In the genomic region with DNA sequence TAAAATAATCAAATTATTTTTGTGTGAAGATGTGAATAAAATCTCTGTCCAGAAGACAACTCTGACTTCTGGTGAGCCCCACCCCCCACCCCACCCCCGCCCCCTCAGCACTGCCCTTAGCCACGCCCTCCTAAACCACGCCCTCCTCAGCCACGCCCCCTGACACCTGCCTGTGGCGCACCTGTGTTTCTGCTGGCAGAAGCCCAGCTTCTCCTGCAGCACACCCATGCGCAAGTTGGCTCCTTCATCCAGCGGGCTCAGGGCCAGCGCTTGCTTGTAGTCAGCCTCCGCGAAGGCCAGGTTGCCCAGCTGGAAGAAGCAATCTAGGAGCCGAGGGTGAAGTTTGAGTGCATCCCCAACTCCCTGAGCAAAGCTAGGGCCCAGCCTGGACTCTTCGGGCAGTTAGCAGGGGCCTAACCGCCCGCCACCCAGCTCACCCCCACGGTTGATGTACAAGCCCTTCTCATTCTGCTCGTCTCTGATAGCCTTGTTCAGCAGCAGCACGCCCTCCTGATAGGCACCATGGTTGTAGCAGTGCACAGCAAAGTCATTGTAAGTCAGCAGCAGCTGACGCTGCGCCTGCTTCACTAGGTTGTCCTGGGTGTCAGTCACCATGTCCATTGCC, we compare ENCODE assay signal across 13 mouse cellular contexts. TPM values are rescaled to one million over a fixed set of nuclear protein-coding genes. Genes with fewer than 3 reads are reported as not detected.
DNase-seq lines count a peak whose midpoint lies in the region; ATAC-seq and TF ChIP-seq lines count a peak whose summit lies in the region.
"Had no signal": no experiment of that assay in that cellular context is flagged by ENCODE, and none has a peak within 500 bp of the region (broad histone marks: within the 10 kb centered on the region; RNA-seq: fewer than 3 reads in every experiment).

No protein-coding gene starts in this region.

- H3K4me1 ChIP-seq in liver, embryonic 14.5 days (replicated peaks; ENCODE audit: control insufficient read depth in 2 of 2, insufficient read depth in 2 of 2, low read length in 1 of 2), result peaks cover 0 to 11% of the 10 kb centered on the region in 2 experiments; a peak in 3 of 4 replicates
- H3K4me1 ChIP-seq: embryonic facial prominence, embryonic 13.5 days had no signal

- H3K4me3 ChIP-seq in liver, embryonic 14.5 days (ENCODE audit: insufficient read depth in 1 of 2, low read depth in 2 of 2, low read length in 2 of 2), result no peak overlapping the region
- H3K4me3 ChIP-seq: embryonic facial prominence, embryonic 13.5 days had no signal

- no peaks in the 10 kb centered on the region for H3K27me3 ChIP-seq in liver, embryonic 14.5 days (ENCODE audit: control insufficient read depth, insufficient read depth, low read length)
- H3K27me3 ChIP-seq: embryonic facial prominence, embryonic 13.5 days had no signal

- H3K4me2 ChIP-seq in liver, embryonic 14.5 days (ENCODE audit: low read depth), result peak overlapping the region; percentile 23; the same call in 1 of the 2 replicates
- H3K4me2 ChIP-seq: embryonic facial prominence, embryonic 13.5 days; heart, embryonic 11.5 days had no signal

- no peak for TF ChIP-seq CTCF in liver, embryonic 14.5 days (IDR thresholded peaks at IDR 0.05; ENCODE audit: low read depth)

- H3K9ac ChIP-seq in liver, embryonic 14.5 days (replicated peaks), result no peak overlapping the region
- H3K9ac ChIP-seq: embryonic facial prominence, embryonic 13.5 days had no signal

- ATAC-seq in liver, embryonic 14.5 days (ENCODE audit: insufficient read depth), result peak; percentile 79
- ATAC-seq: midbrain, embryonic 16.5 days had no signal

- peak; percentile 57 to 64 for DNase-seq in cerebellum, adult 18-20 months
- DNase-seq in cerebellum, adult 11-12 months, result no peak
- peak; percentile 64 for DNase-seq in thymus, postnatal 4 days
- no peak for DNase-seq in thymus, postnatal 10 days (ENCODE audit: low spot score in 2 of 2)
- DNase-seq in liver, embryonic 14.5 days (ENCODE audit: low read depth in 3 of 3, low spot score in 3 of 3), result peak in 2 of 3 experiments; percentile 26 to 46
- peak; percentile 42 for DNase-seq in testis, postnatal 14 days (ENCODE audit: low spot score)
- DNase-seq in gastrocnemius, adult 18-20 months (ENCODE audit: low spot score), result no peak
- DNase-seq in adipocyte (ENCODE audit: low spot score), result no peak
- DNase-seq: layer of hippocampus, adult 9-11 months had no signal

- H3K9me3 ChIP-seq in liver, embryonic 14.5 days (ENCODE audit: control insufficient read depth, low read length), result no peaks in the 10 kb centered on the region
- H3K9me3 ChIP-seq: embryonic facial prominence, embryonic 13.5 days had no signal

- H3K36me3 ChIP-seq in liver, embryonic 14.5 days (replicated peaks; ENCODE audit: control insufficient read depth, insufficient read depth, low read depth), result no peaks in the 10 kb centered on the region
- H3K36me3 ChIP-seq: embryonic facial prominence, embryonic 13.5 days had no signal

- 32% methylated on average over 19 of the region's 19 CpGs for WGBS in liver, embryonic 14.5 days (ENCODE audit: insufficient replicate concordance)

- no peak overlapping the region for H3K27ac ChIP-seq in liver, embryonic 14.5 days
- H3K27ac ChIP-seq: embryonic facial prominence, embryonic 13.5 days had no signal

- TF ChIP-seq EP300 in liver, embryonic 14.5 days (IDR thresholded peaks at IDR 0.05; ENCODE audit: low read depth), result peak; percentile 58

RNA-seq across cellular contexts. Expression of gene Ttc16, which starts 6.7 kb away (rescaled TPM):
- 0.18 and 0.22 TPM in 2 replicates for polyA plus RNA-seq in liver, embryonic 14.5 days (2012; rRNA removed)
- polyA plus RNA-seq in liver, embryonic 14.5 days (2014; fragmentation: Nextera tagmentation; extraction: Ambion mirVana), result 0.09 and 0.10 TPM in 2 replicates
- total RNA-seq in gastrocnemius, adult 18-20 months (2021), result under 1 TPM in 1 of 2 experiments, not detected in 1; 0.09 TPM

RNA-seq across cellular contexts. Expression of gene Ptrh1, which starts 6.8 kb away (rescaled TPM):
- 1.3 and 1.7 TPM in 2 replicates for polyA plus RNA-seq in liver, embryonic 14.5 days (2012; rRNA removed)
- polyA plus RNA-seq in liver, embryonic 14.5 days (2014; fragmentation: Nextera tagmentation; extraction: Ambion mirVana), result 1.9 and 2.2 TPM in 2 replicates
- 1 to 10 TPM; 1.2 to 1.6 TPM for total RNA-seq in gastrocnemius, adult 18-20 months (2021)

RNA-seq across cellular contexts. Expression of gene Tor2a, which starts 11.7 kb away (rescaled TPM):
- polyA plus RNA-seq in liver, embryonic 14.5 days (2012; rRNA removed), result 21.2 and 30.7 TPM in 2 replicates
- polyA plus RNA-seq in liver, embryonic 14.5 days (2014; fragmentation: Nextera tagmentation; extraction: Ambion mirVana), result 25.2 and 28.1 TPM in 2 replicates
- total RNA-seq in gastrocnemius, adult 18-20 months (2021), result 1 to 10 TPM; 4.1 to 4.8 TPM

RNA-seq across cellular contexts. Expression of gene Cfap157, which starts 15.5 kb away (rescaled TPM):
- polyA plus RNA-seq in liver, embryonic 14.5 days (2012; rRNA removed), result not detected in 2 replicates
- polyA plus RNA-seq in liver, embryonic 14.5 days (2014; fragmentation: Nextera tagmentation; extraction: Ambion mirVana), result not detected in 2 replicates
- total RNA-seq in gastrocnemius, adult 18-20 months (2021), result not detected

RNA-seq across cellular contexts. Expression of gene 6330409D20Rik, which starts 28.0 kb away (rescaled TPM):
- 0.07 TPM in 1 of 2 replicates, not detected in the other for polyA plus RNA-seq in liver, embryonic 14.5 days (2012; rRNA removed)
- polyA plus RNA-seq in liver, embryonic 14.5 days (2014; fragmentation: Nextera tagmentation; extraction: Ambion mirVana), result not detected in 2 replicates
- total RNA-seq in gastrocnemius, adult 18-20 months (2021), result not detected
- total RNA-seq: adrenal gland, adult 18-20 months had no signal

Comparison
In these comparisons a context has a peak if more than half of its experiments do, and no peak if none do; other contexts are left out.
1. DNase-seq: peak in cerebellum, adult 18-20 months (2 of 2), thymus, postnatal 4 days (single experiment), liver, embryonic 14.5 days (2 of 3) and testis, postnatal 14 days (single experiment); none in cerebellum, adult 11-12 months (single experiment), thymus, postnatal 10 days (0 of 2), gastrocnemius, adult 18-20 months (single experiment) and adipocyte (single experiment).